Comparison of ENCODE assay signal across 10 mouse cellular contexts in the genomic region with DNA sequence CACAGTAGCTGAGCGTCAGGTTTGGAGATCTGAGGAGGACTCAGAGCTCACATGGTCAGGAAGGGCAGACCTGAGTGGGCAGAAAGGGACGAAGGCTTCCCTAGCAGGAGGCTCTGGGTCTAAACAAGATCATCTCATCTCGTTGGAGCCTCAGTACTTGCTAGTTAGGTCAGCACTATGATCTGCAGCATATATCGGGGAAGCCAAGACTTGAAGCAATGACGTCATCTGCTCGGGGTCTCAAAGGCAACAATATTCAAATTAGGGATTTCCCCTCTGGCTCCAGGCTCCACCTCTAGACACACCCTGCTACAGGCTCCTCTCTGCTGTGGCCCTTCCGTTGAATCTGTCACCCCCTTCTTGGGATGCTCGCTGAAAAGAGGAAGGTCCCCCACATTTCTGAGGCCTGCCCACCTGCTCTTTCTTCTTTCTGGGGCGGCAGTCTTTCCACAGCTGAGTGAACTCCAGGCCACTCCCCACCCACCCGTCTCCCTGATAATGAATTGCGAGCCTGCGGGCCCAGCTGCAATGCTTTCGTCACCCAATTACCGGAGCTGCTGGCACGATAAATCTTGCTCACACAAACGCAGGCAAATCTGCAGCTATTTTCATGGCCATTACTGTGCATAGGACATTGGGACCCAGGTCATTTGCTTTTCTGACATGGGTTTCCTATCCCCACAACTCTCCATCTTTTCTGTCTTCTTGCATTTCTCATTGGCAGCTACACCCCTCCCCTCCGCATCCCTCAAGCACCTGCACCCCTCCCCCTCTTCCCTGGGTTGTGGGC. TPM values are rescaled to one million over a fixed set of nuclear protein-coding genes. Genes with fewer than 3 reads are reported as not detected.
A peak's percentile ranks its signal among the peaks of the same experiment; 100 is the strongest.
DNase-seq lines count a peak whose midpoint lies in the region; ATAC-seq and TF ChIP-seq lines count a peak whose summit lies in the region.
"Had no signal": no experiment of that assay in that cellular context is flagged by ENCODE, and none has a peak within 500 bp of the region (broad histone marks: within the 10 kb centered on the region; RNA-seq: fewer than 3 reads in every experiment).

No protein-coding gene starts in this region.

- WGBS in intestine, embryonic 14.5 days, result 10% methylated on average over 17 of the region's 17 CpGs
- WGBS in intestine, postnatal 0 days, result 17% methylated on average over 17 of the region's 17 CpGs
- 11% methylated on average over 17 of the region's 17 CpGs for WGBS in forebrain, embryonic 10.5 days
- 14% methylated on average over 17 of the region's 17 CpGs for WGBS in intestine, embryonic 15.5 days

- H3K4me1 ChIP-seq in intestine, embryonic 14.5 days (replicated peaks; ENCODE audit: control insufficient read depth, insufficient read depth, low read length), result peaks cover 6% of the 10 kb centered on the region; the same call in 1 of the 2 replicates
- no peaks in the 10 kb centered on the region for H3K4me1 ChIP-seq in intestine, postnatal 0 days (replicated peaks; ENCODE audit: control insufficient read depth, insufficient read depth, low read length)
- H3K4me1 ChIP-seq in MEL (ENCODE audit: control insufficient read depth in 1 of 2, insufficient read depth in 2 of 2, low read length in 2 of 2), result peaks cover 0 to 9% of the 10 kb centered on the region in 2 experiments; a peak in 1 of 4 replicates
- H3K4me1 ChIP-seq in forebrain, embryonic 10.5 days, result peaks cover 23% of the 10 kb centered on the region
- peaks cover 6% of the 10 kb centered on the region for H3K4me1 ChIP-seq in intestine, embryonic 15.5 days (replicated peaks)

- TF ChIP-seq RAD21 in MEL (IDR thresholded peaks at IDR 0.05; ENCODE audit: low read depth, low read length), result no peak

- no peak for TF ChIP-seq EP300 in MEL (IDR thresholded peaks at IDR 0.05; ENCODE audit: low read depth in 1 of 2, low read length in 2 of 2)

- H3K9me3 ChIP-seq in intestine, embryonic 14.5 days (ENCODE audit: control insufficient read depth, low read length), result no peaks in the 10 kb centered on the region
- H3K9me3 ChIP-seq in intestine, postnatal 0 days (ENCODE audit: control insufficient read depth), result no peaks in the 10 kb centered on the region
- H3K9me3 ChIP-seq in MEL (replicated peaks; ENCODE audit: insufficient read depth, low read length), result no peaks in the 10 kb centered on the region
- H3K9me3 ChIP-seq in forebrain, embryonic 10.5 days, result no peaks in the 10 kb centered on the region
- H3K9me3 ChIP-seq in intestine, embryonic 15.5 days, result no peaks in the 10 kb centered on the region

- no peak overlapping the region for H3K4me3 ChIP-seq in intestine, embryonic 14.5 days (ENCODE audit: low read depth, low read length)
- no peak overlapping the region for H3K4me3 ChIP-seq in intestine, postnatal 0 days (ENCODE audit: low read depth, low read length)
- H3K4me3 ChIP-seq in MEL (ENCODE audit: control insufficient read depth in 1 of 2, insufficient read depth in 1 of 2, low read depth in 2 of 2, low read length in 2 of 2), result no peak overlapping the region
- H3K4me3 ChIP-seq in forebrain, embryonic 10.5 days, result peak overlapping the region; percentile 41
- no peak overlapping the region for H3K4me3 ChIP-seq in intestine, embryonic 15.5 days (replicated peaks)

- peak overlapping the region; percentile 20; the same call in 1 of the 2 replicates for H3K4me2 ChIP-seq in intestine, embryonic 14.5 days (ENCODE audit: low read length)
- no peak overlapping the region for H3K4me2 ChIP-seq in intestine, postnatal 0 days (replicated peaks; ENCODE audit: low read depth)
- peak overlapping the region; percentile 35 for H3K4me2 ChIP-seq in intestine, embryonic 15.5 days (replicated peaks)

- no peaks in the 10 kb centered on the region for H3K36me3 ChIP-seq in intestine, embryonic 14.5 days (ENCODE audit: control insufficient read depth, insufficient read depth, low read length)
- H3K36me3 ChIP-seq in intestine, postnatal 0 days (ENCODE audit: control insufficient read depth, insufficient read depth), result no peaks in the 10 kb centered on the region
- H3K36me3 ChIP-seq in MEL (ENCODE audit: control insufficient read depth in 1 of 2, insufficient read depth in 2 of 2, low read length in 2 of 2), result no peaks in the 10 kb centered on the region
- no peaks in the 10 kb centered on the region for H3K36me3 ChIP-seq in forebrain, embryonic 10.5 days (replicated peaks)
- no peaks in the 10 kb centered on the region for H3K36me3 ChIP-seq in intestine, embryonic 15.5 days

- TF ChIP-seq CTCF in intestine, postnatal 0 days (IDR thresholded peaks at IDR 0.05; ENCODE audit: low read depth), result no peak
- TF ChIP-seq CTCF in MEL (IDR thresholded peaks at IDR 0.05 in 2 of 3, conservative IDR thresholded peaks at IDR 0.05 in 1 of 3; ENCODE audit: control insufficient read depth in 1 of 3, insufficient read depth in 1 of 3, low read depth in 2 of 3, low read length in 3 of 3, poor library complexity in 1 of 3, severe bottlenecking in 1 of 3), result no peak

- no peak overlapping the region for H3K9ac ChIP-seq in intestine, embryonic 14.5 days (ENCODE audit: low read length)
- no peak overlapping the region for H3K9ac ChIP-seq in intestine, postnatal 0 days (ENCODE audit: low read depth, low read length)
- no peak overlapping the region for H3K9ac ChIP-seq in MEL (ENCODE audit: control insufficient read depth, low read depth, low read length, poor library complexity, severe bottlenecking)
- no peak overlapping the region for H3K9ac ChIP-seq in intestine, embryonic 15.5 days

- H3K27ac ChIP-seq in intestine, embryonic 14.5 days (ENCODE audit: low read depth), result no peak overlapping the region
- H3K27ac ChIP-seq in intestine, postnatal 0 days (ENCODE audit: low read depth, low read length), result no peak overlapping the region
- H3K27ac ChIP-seq in MEL (ENCODE audit: control insufficient read depth, low read depth, low read length), result no peak overlapping the region
- H3K27ac ChIP-seq in forebrain, embryonic 10.5 days, result no peak overlapping the region
- H3K27ac ChIP-seq in intestine, embryonic 15.5 days, result no peak overlapping the region

- intact Hi-C loops in gastrocnemius, postnatal 14 days (cut with DNase I; ENCODE audit: low total_unique reads), result loop anchor here (5.0 to 10.0 kb wide), 2 partner anchors 81 to 133 kb away; a partner anchor contains a TSS

- H3K79me2 ChIP-seq in MEL (ENCODE audit: control insufficient read depth, insufficient read depth, low read length, poor library complexity), result no peaks in the 10 kb centered on the region

- peak; percentile 59 for DNase-seq in intestine, embryonic 14.5 days (ENCODE audit: low spot score)
- DNase-seq in MEL (ENCODE audit: low read depth, low spot score), result peak; percentile 31
- no peak for DNase-seq in forebrain, embryonic 10.5 days (ENCODE audit: extremely low spot score, low spot score)
- DNase-seq in naive thymus-derived CD4-positive, alpha-beta T cell, adult 2 months (ENCODE audit: low read depth), result peak; percentile 45
- DNase-seq in thymus, postnatal 36 days, result peak; percentile 53 to 70
- DNase-seq in gastrocnemius, postnatal 14 days, result no peak

- no peak for ATAC-seq in intestine, embryonic 14.5 days (replicated peaks; ENCODE audit: low FRiP score, low TSS enrichment, low read depth)
- no peak for ATAC-seq in intestine, postnatal 0 days
- 0 out of 2 replicates have a peak, but pooled peaks have one; percentile 34 for ATAC-seq in intestine, embryonic 15.5 days

- TF ChIP-seq POLR2A in MEL (IDR thresholded peaks at IDR 0.05; ENCODE audit: control insufficient read depth in 1 of 2, insufficient read depth in 1 of 2, low read depth in 1 of 2, low read length in 2 of 2, poor library complexity in 1 of 2), result no peak

- no peaks in the 10 kb centered on the region for H3K27me3 ChIP-seq in intestine, embryonic 14.5 days (replicated peaks; ENCODE audit: control insufficient read depth, insufficient read depth, low read length)
- peaks cover 7% of the 10 kb centered on the region; the same call in 1 of the 2 replicates for H3K27me3 ChIP-seq in intestine, postnatal 0 days (replicated peaks; ENCODE audit: control insufficient read depth, insufficient read depth, low read length)
- H3K27me3 ChIP-seq in MEL (ENCODE audit: control insufficient read depth in 1 of 2, insufficient read depth in 2 of 2, low read length in 2 of 2), result peaks cover 2 to 9% of the 10 kb centered on the region in 2 experiments; a peak in 3 of 4 replicates
- H3K27me3 ChIP-seq in forebrain, embryonic 10.5 days (ENCODE audit: poor library complexity, severe bottlenecking), result peaks cover 39% of the 10 kb centered on the region
- H3K27me3 ChIP-seq in intestine, embryonic 15.5 days (replicated peaks), result 0 out of 2 replicates have a peak, but pooled peaks cover 4% of the 10 kb centered on the region

TF ChIP-seq in MEL, 35 proteins besides CTCF, POLR2A, EP300 and RAD21 (continues in another document):
- TF ChIP-seq MYB (IDR thresholded peaks at IDR 0.05; ENCODE audit: low read depth, low read length) (no peak), TBP (IDR thresholded peaks at IDR 0.05; ENCODE audit: low read depth, low read length) (no peak), SIN3A (IDR thresholded peaks at IDR 0.05; ENCODE audit: low read length) (no peak), UBTF (IDR thresholded peaks at IDR 0.05; ENCODE audit: borderline replicate concordance, insufficient read depth, low read depth, low read length) (no peak), ZC3H11A (IDR thresholded peaks at IDR 0.05; ENCODE audit: low read depth, low read length) (no peak), ZKSCAN1 (IDR thresholded peaks at IDR 0.05; ENCODE audit: low read depth, low read length) (no peak), CHD1 (IDR thresholded peaks at IDR 0.05; ENCODE audit: low read depth, low read length) (no peak), ZMIZ1 (IDR thresholded peaks at IDR 0.05; ENCODE audit: low read depth, low read length) (no peak), GABPA (IDR thresholded peaks at IDR 0.05; ENCODE audit: low read depth, low read length) (no peak)

RNA-seq across cellular contexts. Expression of a gene that starts 32.1 kb away (rescaled TPM):
- polyA plus RNA-seq in intestine, embryonic 14.5 days (2014; fragmentation: Nextera tagmentation; extraction: Ambion mirVana), result not detected in 2 replicates
- not detected in 2 replicates for polyA plus RNA-seq in intestine, postnatal 0 days (2015; fragmentation: Nextera tagmentation; extraction: Ambion mirVana)
- not detected in 2 replicates for total RNA-seq in MEL (2012; rRNA removed)
- not detected for polyA plus RNA-seq in MEL (2012; ENCODE audit: insufficient read depth in 1 of 2, insufficient read length in 2 of 2, low read depth in 1 of 2, low replicate concordance in 2 of 2, missing spikeins in 1 of 2)
- polyA plus RNA-seq in forebrain, embryonic 10.5 days (2016; fragmentation: Nextera tagmentation; extraction: Ambion mirVana), result not detected in 2 replicates
- not detected in 2 replicates for polyA plus RNA-seq in intestine, embryonic 15.5 days (2015; fragmentation: Nextera tagmentation; extraction: Ambion mirVana)
- total RNA-seq in gastrocnemius, postnatal 14 days (2021), result not detected
- total RNA-seq: heart, postnatal 36 days had no signal
- polyA plus RNA-seq: stomach, embryonic 14.5 days had no signal

RNA-seq across cellular contexts. Expression of a gene that starts 32.8 kb away (rescaled TPM):
- polyA plus RNA-seq in intestine, embryonic 14.5 days (2014; fragmentation: Nextera tagmentation; extraction: Ambion mirVana), result 3.5 and 3.6 TPM in 2 replicates
- 2.5 TPM in 2 replicates for polyA plus RNA-seq in intestine, postnatal 0 days (2015; fragmentation: Nextera tagmentation; extraction: Ambion mirVana)
- 3.0 and 3.1 TPM in 2 replicates for total RNA-seq in MEL (2012; rRNA removed)
- polyA plus RNA-seq in MEL (2012; ENCODE audit: insufficient read depth in 1 of 2, insufficient read length in 2 of 2, low read depth in 1 of 2, low replicate concordance in 2 of 2, missing spikeins in 1 of 2), result 1 to 10 TPM in 1 of 2 experiments, not detected in 1; 3.5 TPM
- 2.1 and 2.2 TPM in 2 replicates for polyA plus RNA-seq in forebrain, embryonic 10.5 days (2016; fragmentation: Nextera tagmentation; extraction: Ambion mirVana)
- 5.2 TPM in 2 replicates for polyA plus RNA-seq in intestine, embryonic 15.5 days (2015; fragmentation: Nextera tagmentation; extraction: Ambion mirVana)
- 1 to 10 TPM; 2.9 to 3.3 TPM for total RNA-seq in gastrocnemius, postnatal 14 days (2021)

Comparison
In these comparisons a context has a peak if more than half of its experiments do, and no peak if none do; other contexts are left out.
1. DNase-seq: peak in intestine, embryonic 14.5 days (single experiment), MEL (single experiment), naive thymus-derived CD4-positive, alpha-beta T cell, adult 2 months (single experiment) and thymus, postnatal 36 days (2 of 2); none in forebrain, embryonic 10.5 days (single experiment) and gastrocnemius, postnatal 14 days (single experiment).